8 mouse cellular contexts compared by ENCODE assay signal in the genomic region with DNA sequence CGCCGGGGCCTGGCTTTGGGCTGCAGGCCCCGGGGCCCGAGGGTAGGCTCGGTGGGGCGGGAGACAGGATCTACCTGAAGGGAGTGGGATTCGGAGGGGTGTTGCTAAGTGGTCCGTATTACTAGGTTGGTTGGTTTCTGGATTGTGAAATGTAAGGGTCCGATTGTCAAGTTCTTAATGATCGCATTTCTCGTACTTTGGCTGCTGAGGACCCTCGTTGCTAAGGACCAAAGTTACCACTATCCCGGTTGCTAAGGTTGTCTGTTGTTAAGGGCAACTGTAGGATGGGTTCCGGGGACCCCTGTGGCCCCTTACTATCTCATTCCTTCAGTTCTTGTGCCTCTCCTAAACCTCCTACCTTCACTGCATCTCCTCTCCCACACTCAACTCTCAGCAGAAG. TPM values are rescaled to one million over a fixed set of nuclear protein-coding genes. Genes with fewer than 3 reads are reported as not detected.
A peak's percentile ranks its signal among the peaks of the same experiment; 100 is the strongest.
DNase-seq lines count a peak whose midpoint lies in the region; ATAC-seq and TF ChIP-seq lines count a peak whose summit lies in the region.

No protein-coding gene starts in this region.

- H3K27me3 ChIP-seq in heart, postnatal 0 days (ENCODE audit: control insufficient read depth, insufficient read depth, low read length): no peaks in the 10 kb centered on the region
- H3K27me3 ChIP-seq in MEL (ENCODE audit: control insufficient read depth in 1 of 2, insufficient read depth in 2 of 2, low read length in 2 of 2): no peaks in the 10 kb centered on the region
- H3K27me3 ChIP-seq in forebrain, embryonic 15.5 days: no peaks in the 10 kb centered on the region

- no peak for DNase-seq in heart, postnatal 0 days (ENCODE audit: low spot score)
- no peak for DNase-seq in heart, adult 8-10 months (ENCODE audit: low spot score)
- peak; percentile 45 for DNase-seq in MEL (ENCODE audit: low read depth, low spot score)
- no peak for DNase-seq in thymus, postnatal 25 days
- DNase-seq in layer of hippocampus, adult 18-20 months (ENCODE audit: low spot score in 2 of 2): no peak

- peaks cover 20% of the 10 kb centered on the region for H3K79me2 ChIP-seq in MEL (ENCODE audit: control insufficient read depth, insufficient read depth, low read length, poor library complexity)
- peaks cover 86% of the 10 kb centered on the region for H3K79me2 ChIP-seq in macrophage (ENCODE audit: inconsistent target)

- peaks cover 5% of the 10 kb centered on the region; the same call in 1 of the 2 replicates for H3K36me3 ChIP-seq in heart, postnatal 0 days (replicated peaks; ENCODE audit: control insufficient read depth, insufficient read depth, low read length)
- H3K36me3 ChIP-seq in MEL (ENCODE audit: control insufficient read depth in 1 of 2, insufficient read depth in 2 of 2, low read length in 2 of 2) (peaks cover 0 to 32% of the 10 kb centered on the region in 2 experiments; a peak in 3 of 4 replicates), macrophage (ENCODE audit: inconsistent target) (peaks cover 12% of the 10 kb centered on the region)
- peaks cover 4% of the 10 kb centered on the region; the same call in 1 of the 2 replicates for H3K36me3 ChIP-seq in forebrain, embryonic 15.5 days

- H3K4me3 ChIP-seq in heart, postnatal 0 days (ENCODE audit: low read depth, low read length): peak overlapping the region; percentile 63
- H3K4me3 ChIP-seq in MEL (ENCODE audit: control insufficient read depth in 1 of 2, insufficient read depth in 1 of 2, low read depth in 2 of 2, low read length in 2 of 2): peak overlapping the region; percentile 63 to 81
- peak overlapping the region; percentile 61 for H3K4me3 ChIP-seq in forebrain, embryonic 15.5 days
- peak overlapping the region; percentile 78 for H3K4me3 ChIP-seq in macrophage (ENCODE audit: inconsistent target)

- H3K4me2 ChIP-seq in heart, postnatal 0 days (ENCODE audit: low read depth, low read length): peak overlapping the region; percentile 81
- H3K4me2 ChIP-seq in forebrain, embryonic 15.5 days (replicated peaks): peak overlapping the region; percentile 61

- peak overlapping the region; percentile 73 for H3K9ac ChIP-seq in heart, postnatal 0 days (replicated peaks; ENCODE audit: low read depth, low read length)
- H3K9ac ChIP-seq in MEL (ENCODE audit: control insufficient read depth, low read depth, low read length, poor library complexity, severe bottlenecking): peak overlapping the region; percentile 63
- peak overlapping the region; percentile 57 for H3K9ac ChIP-seq in forebrain, embryonic 15.5 days (replicated peaks)

- peaks cover 15% of the 10 kb centered on the region for H3K4me1 ChIP-seq in heart, postnatal 0 days (ENCODE audit: control insufficient read depth, insufficient read depth)
- H3K4me1 ChIP-seq in MEL (ENCODE audit: control insufficient read depth in 1 of 2, insufficient read depth in 2 of 2, low read length in 2 of 2): peaks cover 27 to 46% of the 10 kb centered on the region in 2 experiments
- H3K4me1 ChIP-seq in forebrain, embryonic 15.5 days: peaks cover 30% of the 10 kb centered on the region

- TF ChIP-seq POLR2A in MEL (IDR thresholded peaks at IDR 0.05; ENCODE audit: control insufficient read depth in 1 of 2, insufficient read depth in 1 of 2, low read depth in 1 of 2, low read length in 2 of 2, poor library complexity in 1 of 2): no peak

- ATAC-seq in heart, postnatal 0 days (ENCODE audit: insufficient read depth, low read depth): no peak
- peak; percentile 21 for ATAC-seq in forebrain, embryonic 15.5 days (replicated peaks)
- no peak for ATAC-seq in granulocyte monocyte progenitor cell, adult 5-6 weeks (replicated peaks; ENCODE audit: poor library complexity, severe bottlenecking)

- TF ChIP-seq CTCF in heart, postnatal 0 days (IDR thresholded peaks at IDR 0.05; ENCODE audit: low read depth): no peak
- TF ChIP-seq CTCF in MEL (IDR thresholded peaks at IDR 0.05 in 2 of 3, conservative IDR thresholded peaks at IDR 0.05 in 1 of 3; ENCODE audit: control insufficient read depth in 1 of 3, insufficient read depth in 1 of 3, low read depth in 2 of 3, low read length in 3 of 3, poor library complexity in 1 of 3, severe bottlenecking in 1 of 3): no peak

- no peaks in the 10 kb centered on the region for H3K9me3 ChIP-seq in heart, postnatal 0 days (replicated peaks; ENCODE audit: control insufficient read depth, low read length)
- no peaks in the 10 kb centered on the region for H3K9me3 ChIP-seq in MEL (replicated peaks; ENCODE audit: insufficient read depth, low read length)
- no peaks in the 10 kb centered on the region for H3K9me3 ChIP-seq in forebrain, embryonic 15.5 days

- 4% methylated on average over 14 of the region's 14 CpGs for WGBS in heart, postnatal 0 days
- WGBS in forebrain, embryonic 15.5 days: 2% methylated on average over 14 of the region's 14 CpGs
- WGBS in macrophage (ENCODE audit: missing documents): 4% methylated on average over 14 of the region's 14 CpGs

- TF ChIP-seq EP300 in heart, postnatal 0 days (IDR thresholded peaks at IDR 0.05; ENCODE audit: low read depth): no peak
- no peak for TF ChIP-seq EP300 in MEL (IDR thresholded peaks at IDR 0.05; ENCODE audit: low read depth in 1 of 2, low read length in 2 of 2)

- H3K27ac ChIP-seq in heart, postnatal 0 days (ENCODE audit: low read depth): no peak overlapping the region
- H3K27ac ChIP-seq in MEL (ENCODE audit: control insufficient read depth, low read depth, low read length): no peak overlapping the region
- H3K27ac ChIP-seq in forebrain, embryonic 15.5 days (replicated peaks): no peak overlapping the region
- peak overlapping the region; percentile 36 for H3K27ac ChIP-seq in macrophage

- TF ChIP-seq RAD21 in MEL (IDR thresholded peaks at IDR 0.05; ENCODE audit: low read depth, low read length): no peak

RNA-seq across cellular contexts. Expression of a gene that starts 0.4 kb away (rescaled TPM):
- 44.7 and 53.0 TPM in 2 replicates for total RNA-seq in heart, postnatal 0 days (2014; rRNA removed; ENCODE audit: low replicate concordance)
- 60.6 and 61.0 TPM in 2 replicates for polyA plus RNA-seq in heart, postnatal 0 days (2015; fragmentation: Nextera tagmentation; extraction: Ambion mirVana)
- 10 to 100 TPM; 84.0 to 92.6 (median 90.8) TPM for total RNA-seq in heart, adult 8-10 months (2022)
- total RNA-seq in MEL (2012; rRNA removed): 31.8 and 35.7 TPM in 2 replicates
- polyA plus RNA-seq in MEL (2012; ENCODE audit: insufficient read depth in 1 of 2, insufficient read length in 2 of 2, low read depth in 1 of 2, low replicate concordance in 2 of 2, missing spikeins in 1 of 2) (10 to 100 TPM in 1 of 2 experiments, not detected in 1; 72.4 TPM), macrophage (2018) (103 to 230 TPM (median 168 TPM) in 3 replicates)
- 105 and 109 TPM in 2 replicates for polyA plus RNA-seq in forebrain, embryonic 15.5 days (2015; fragmentation: Nextera tagmentation; extraction: Ambion mirVana)
- total RNA-seq in macrophage (2018; cell fraction: chromatin; rRNA removed): 100 to 1,000 TPM; 134 to 393 (median 201) TPM
- total RNA-seq in macrophage (2018; cell fraction: cytosol; rRNA removed): 100 to 1,000 TPM; 106 to 194 (median 140) TPM
- total RNA-seq in macrophage (2018; cell fraction: nucleus; rRNA removed): 100 to 1,000 TPM in 21 of 26 experiments, 10 to 100 TPM in 5; 66.8 to 249 (median 138) TPM
- 100 to 1,000 TPM; 125 to 129 TPM for total RNA-seq in layer of hippocampus, adult 18-20 months (2021)
- total RNA-seq in granulocyte monocyte progenitor cell, adult 5-6 weeks (2014; fragmentation: Nextera tagmentation): 49.5 and 50.5 TPM in 2 replicates
- 13.9 and 28.8 TPM in 2 replicates for total RNA-seq in granulocyte monocyte progenitor cell, adult 5-6 weeks (2017)

RNA-seq across cellular contexts. Expression of a gene that starts 0.4 kb away (rescaled TPM):
- total RNA-seq in heart, postnatal 0 days (2014; rRNA removed; ENCODE audit: low replicate concordance): 3.5 and 16.1 TPM in 2 replicates
- polyA plus RNA-seq in heart, postnatal 0 days (2015; fragmentation: Nextera tagmentation; extraction: Ambion mirVana): 25.7 and 26.7 TPM in 2 replicates
- total RNA-seq in heart, adult 8-10 months (2022): 10 to 100 TPM; 22.8 to 29.1 (median 28.1) TPM
- 30.7 and 32.9 TPM in 2 replicates for total RNA-seq in MEL (2012; rRNA removed)
- polyA plus RNA-seq in MEL (2012; ENCODE audit: insufficient read depth in 1 of 2, insufficient read length in 2 of 2, low read depth in 1 of 2, low replicate concordance in 2 of 2, missing spikeins in 1 of 2): 10 to 100 TPM in 1 of 2 experiments, not detected in 1; 52.7 TPM
- 59.0 and 62.0 TPM in 2 replicates for polyA plus RNA-seq in forebrain, embryonic 15.5 days (2015; fragmentation: Nextera tagmentation; extraction: Ambion mirVana)
- total RNA-seq in macrophage (2018; cell fraction: chromatin; rRNA removed): 100 to 1,000 TPM in 12 of 26 experiments, 10 to 100 TPM in 13, 1 to 10 TPM in 1; 9.8 to 313 (median 82.3) TPM
- total RNA-seq in macrophage (2018; cell fraction: cytosol; rRNA removed): 100 to 1,000 TPM in 10 of 26 experiments, 10 to 100 TPM in 16; 32.6 to 299 (median 76.2) TPM
- 100 to 1,000 TPM in 16 of 26 experiments, 10 to 100 TPM in 10; 16.4 to 301 (median 129) TPM for total RNA-seq in macrophage (2018; cell fraction: nucleus; rRNA removed)
- polyA plus RNA-seq in macrophage (2018): 29.5 to 40.8 TPM (median 37.9 TPM) in 3 replicates
- total RNA-seq in layer of hippocampus, adult 18-20 months (2021): 10 to 100 TPM; 29.0 to 29.2 TPM
- 22.0 and 36.0 TPM in 2 replicates for total RNA-seq in granulocyte monocyte progenitor cell, adult 5-6 weeks (2014; fragmentation: Nextera tagmentation)
- total RNA-seq in granulocyte monocyte progenitor cell, adult 5-6 weeks (2017): 20.0 and 24.1 TPM in 2 replicates

RNA-seq across cellular contexts. Expression of a gene that starts 10.9 kb away (rescaled TPM):
- total RNA-seq in heart, postnatal 0 days (2014; rRNA removed; ENCODE audit: low replicate concordance): not detected in 2 replicates
- not detected in 2 replicates for polyA plus RNA-seq in heart, postnatal 0 days (2015; fragmentation: Nextera tagmentation; extraction: Ambion mirVana)
- not detected for total RNA-seq in heart, adult 8-10 months (2022)
- total RNA-seq in MEL (2012; rRNA removed): not detected in 2 replicates
- under 1 TPM in 1 of 2 experiments, not detected in 1; 0.11 TPM for polyA plus RNA-seq in MEL (2012; ENCODE audit: insufficient read depth in 1 of 2, insufficient read length in 2 of 2, low read depth in 1 of 2, low replicate concordance in 2 of 2, missing spikeins in 1 of 2)
- polyA plus RNA-seq in forebrain, embryonic 15.5 days (2015; fragmentation: Nextera tagmentation; extraction: Ambion mirVana): 0.27 TPM in 1 of 2 replicates, not detected in the other
- not detected for total RNA-seq in macrophage (2018; cell fraction: chromatin; rRNA removed)
- total RNA-seq in macrophage (2018; cell fraction: cytosol; rRNA removed): under 1 TPM in 1 of 26 experiments, not detected in 25; 0.10 TPM
- total RNA-seq in macrophage (2018; cell fraction: nucleus; rRNA removed): not detected
- not detected in 3 replicates for polyA plus RNA-seq in macrophage (2018)
- under 1 TPM; 0.30 to 0.63 TPM for total RNA-seq in layer of hippocampus, adult 18-20 months (2021)
- not detected in 2 replicates for total RNA-seq in granulocyte monocyte progenitor cell, adult 5-6 weeks (2014; fragmentation: Nextera tagmentation)
- not detected in 2 replicates for total RNA-seq in granulocyte monocyte progenitor cell, adult 5-6 weeks (2017)

RNA-seq across cellular contexts. Expression of a gene that starts 21.9 kb away (rescaled TPM):
- total RNA-seq in heart, postnatal 0 days (2014; rRNA removed; ENCODE audit: low replicate concordance): 2.1 and 2.7 TPM in 2 replicates
- 2.3 and 2.4 TPM in 2 replicates for polyA plus RNA-seq in heart, postnatal 0 days (2015; fragmentation: Nextera tagmentation; extraction: Ambion mirVana)
- 1 to 10 TPM; 1.4 to 3.0 (median 1.6) TPM for total RNA-seq in heart, adult 8-10 months (2022)
- 32.9 and 39.9 TPM in 2 replicates for total RNA-seq in MEL (2012; rRNA removed)
- polyA plus RNA-seq in MEL (2012; ENCODE audit: insufficient read depth in 1 of 2, insufficient read length in 2 of 2, low read depth in 1 of 2, low replicate concordance in 2 of 2, missing spikeins in 1 of 2): 10 to 100 TPM in 1 of 2 experiments, not detected in 1; 63.9 TPM
- polyA plus RNA-seq in forebrain, embryonic 15.5 days (2015; fragmentation: Nextera tagmentation; extraction: Ambion mirVana): 1.8 and 2.5 TPM in 2 replicates
- total RNA-seq in macrophage (2018; cell fraction: chromatin; rRNA removed): 10 to 100 TPM in 22 of 26 experiments, 1 to 10 TPM in 4; 4.4 to 22.1 (median 13.1) TPM
- 10 to 100 TPM; 15.4 to 44.6 (median 31.6) TPM for total RNA-seq in macrophage (2018; cell fraction: cytosol; rRNA removed)
- total RNA-seq in macrophage (2018; cell fraction: nucleus; rRNA removed): 10 to 100 TPM in 22 of 26 experiments, 1 to 10 TPM in 4; 6.3 to 33.1 (median 14.6) TPM
- 21.6 to 44.7 TPM (median 44.4 TPM) in 3 replicates for polyA plus RNA-seq in macrophage (2018)
- total RNA-seq in layer of hippocampus, adult 18-20 months (2021): 1 to 10 TPM; 2.4 to 3.0 TPM
- total RNA-seq in granulocyte monocyte progenitor cell, adult 5-6 weeks (2014; fragmentation: Nextera tagmentation): 67.9 and 72.3 TPM in 2 replicates
- total RNA-seq in granulocyte monocyte progenitor cell, adult 5-6 weeks (2017): 55.9 and 75.5 TPM in 2 replicates

RNA-seq across cellular contexts. Expression of a gene that starts 25.1 kb away (rescaled TPM):
- total RNA-seq in heart, postnatal 0 days (2014; rRNA removed; ENCODE audit: low replicate concordance): 22.6 and 33.4 TPM in 2 replicates
- polyA plus RNA-seq in heart, postnatal 0 days (2015; fragmentation: Nextera tagmentation; extraction: Ambion mirVana): 15.8 and 17.0 TPM in 2 replicates
- 10 to 100 TPM; 13.1 to 15.0 (median 13.7) TPM for total RNA-seq in heart, adult 8-10 months (2022)
- total RNA-seq in MEL (2012; rRNA removed): 19.2 and 21.3 TPM in 2 replicates
- polyA plus RNA-seq in MEL (2012; ENCODE audit: insufficient read depth in 1 of 2, insufficient read length in 2 of 2, low read depth in 1 of 2, low replicate concordance in 2 of 2, missing spikeins in 1 of 2): 10 to 100 TPM in 1 of 2 experiments, not detected in 1; 51.4 TPM
- polyA plus RNA-seq in forebrain, embryonic 15.5 days (2015; fragmentation: Nextera tagmentation; extraction: Ambion mirVana): 18.5 and 18.6 TPM in 2 replicates
- total RNA-seq in macrophage (2018; cell fraction: chromatin; rRNA removed): 10 to 100 TPM in 19 of 26 experiments, 1 to 10 TPM in 7; 7.5 to 20.5 (median 13.7) TPM
- 1 to 10 TPM; 4.3 to 7.8 (median 6.0) TPM for total RNA-seq in macrophage (2018; cell fraction: cytosol; rRNA removed)
- total RNA-seq in macrophage (2018; cell fraction: nucleus; rRNA removed): 10 to 100 TPM in 13 of 26 experiments, 1 to 10 TPM in 13; 4.7 to 19.6 (median 9.7) TPM
- polyA plus RNA-seq in macrophage (2018): 4.6 to 7.1 TPM (median 5.6 TPM) in 3 replicates
- total RNA-seq in layer of hippocampus, adult 18-20 months (2021): 10 to 100 TPM; 11.1 to 11.2 TPM
- 19.6 and 21.6 TPM in 2 replicates for total RNA-seq in granulocyte monocyte progenitor cell, adult 5-6 weeks (2014; fragmentation: Nextera tagmentation)
- 10.4 and 12.4 TPM in 2 replicates for total RNA-seq in granulocyte monocyte progenitor cell, adult 5-6 weeks (2017)
